Mouse (Mus musculus) hindbrain, postnatal 0 days (tissue): ENCODE data around the gene Slamf1. TPM values are rescaled to one million over a fixed set of nuclear protein-coding genes. Genes with fewer than 3 reads are reported as not detected.

Experiments
- ATAC-seq: fragments of 200-750 bp; cut with Nextera tagmentation; 2 replicates; pipeline ENCODE4 v1.8.0; 2017; ENCODE audit warnings: mild to moderate bottlenecking, moderate TSS enrichment, moderate library complexity
- DNase-seq: peaks from one replicate; pipeline ENCODE4 v3.0.0-alpha.2; 2015; ENCODE audit warnings: low spot score
- H3K27ac ChIP-seq: fragments of 300-500 bp; sonication (generic); 2 replicates; pipeline ENCODE4 v1.5.1; 2014; ENCODE audit warnings: mild to moderate bottlenecking
- H3K27me3 ChIP-seq: fragments of 300-500 bp; sonication (generic); 2 replicates; pipeline ENCODE4 v1.6.1; 2014; ENCODE audit warnings: low read length, mixed read lengths; ENCODE audit not compliant: insufficient read depth
- H3K36me3 ChIP-seq: fragments of 300-500 bp; sonication (generic); 2 replicates; pipeline ENCODE4 v1.6.1; 2014; ENCODE audit warnings: low read length, mixed read lengths; ENCODE audit not compliant: insufficient read depth
- H3K4me1 ChIP-seq: fragments of 300-500 bp; sonication (generic); 2 replicates; pipeline ENCODE4 v1.6.1; 2014; ENCODE audit warnings: antibody characterized with exemption, low read length, mixed read lengths; ENCODE audit not compliant: insufficient read depth
- H3K4me2 ChIP-seq: fragments of 300-500 bp; sonication (generic); 2 replicates; pipeline ENCODE4 v1.6.1; 2014; ENCODE audit warnings: low read depth, mild to moderate bottlenecking, low read length, moderate library complexity, mixed read lengths
- H3K4me3 ChIP-seq: fragments of 300-500 bp; sonication (generic); 2 replicates; pipeline ENCODE4 v1.5.1; 2014; ENCODE audit warnings: low read length
- H3K9ac ChIP-seq: fragments of 300-500 bp; sonication (generic); replicated peaks from 2 replicates; pipeline ENCODE4 v1.6.1; 2014; ENCODE audit warnings: mild to moderate bottlenecking, low read length, moderate library complexity, mixed read lengths
- H3K9me3 ChIP-seq: fragments of 300-500 bp; sonication (generic); 2 replicates; pipeline ENCODE4 v1.6.1; 2016; ENCODE audit warnings: low read length, mixed read lengths
- CTCF ChIP-seq: IDR thresholded peaks from 2 replicates; pipeline ENCODE4 v1.5.1; 2016; ENCODE audit warnings: antibody characterized with exemption, control low read depth, low read depth
- WGBS: fragments of 180-500 bp; shearing (Covaris S2); extraction: QIAGEN DNeasy Blood & Tissue Kit; methylation state at CpG from one replicate; pipeline ENCODE4 v1.1.7; 2014; 5-methylcytosine and 5-hydroxymethylcytosine counted together
- polyA plus RNA-seq: library from polyadenylated mRNA; unstranded; fragments of >200 nt; fragmentation: Nextera tagmentation; extraction: Ambion mirVana; gene quantifications from 2 replicates; pipeline ENCODE4 v1.2.1, GENCODE M21; 2015
- total RNA-seq: library from RNA; depleted of rRNA; stranded (reverse); fragments of >200 nt; gene quantifications from 2 replicates; pipeline ENCODE4 v1.2.3, GENCODE M21; 2014

Gene Slamf1
- total and polyA plus RNA-seq, 2 experiments from 2014 or later, result 0.09 to 0.16 TPM

DNA sequence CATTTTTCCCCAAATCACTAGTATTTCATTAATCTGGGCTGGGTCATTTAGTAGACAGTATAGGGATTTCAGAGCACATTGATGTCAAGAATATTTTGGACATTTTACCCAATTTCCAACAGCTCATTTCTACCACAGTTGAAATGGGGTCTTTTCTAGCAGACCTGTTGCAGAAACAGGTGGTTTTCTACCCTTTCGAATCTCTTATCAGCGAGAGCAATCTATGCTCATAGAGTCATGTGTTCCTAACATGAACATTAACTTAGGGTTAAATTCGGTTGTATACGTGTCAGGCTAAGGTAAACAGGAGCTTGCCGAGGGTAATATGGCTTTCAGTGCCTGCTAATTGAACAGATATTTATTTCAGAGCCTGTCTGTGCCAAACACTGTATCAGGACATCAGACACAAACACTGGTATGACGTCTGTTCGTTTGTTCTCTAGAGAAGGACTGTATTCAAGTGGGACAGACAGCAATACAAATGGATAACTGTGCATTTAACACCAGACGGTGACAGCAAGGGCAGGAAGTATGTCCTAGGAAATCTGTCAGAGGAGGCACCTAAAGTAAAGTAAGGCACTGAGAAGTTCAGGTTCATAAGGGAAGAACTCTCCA lies 5.3 kb downstream of the Slamf1 start:
- Histone ChIP-seq H3K9ac (no peak overlapping the region), H3K27ac (no peak overlapping the region), H3K27me3 (no peaks in the 10 kb centered on the region), H3K36me3 (no peaks in the 10 kb centered on the region), H3K4me3 (no peak overlapping the region), H3K4me1 (no peaks in the 10 kb centered on the region), H3K4me2 (no peak overlapping the region), H3K9me3 (no peaks in the 10 kb centered on the region)
- WGBS, result 87% methylated on average over 8 of the region's 8 CpGs
- ATAC-seq, result no peak
- no peak for DNase-seq
- no peak for TF ChIP-seq CTCF

DNA sequence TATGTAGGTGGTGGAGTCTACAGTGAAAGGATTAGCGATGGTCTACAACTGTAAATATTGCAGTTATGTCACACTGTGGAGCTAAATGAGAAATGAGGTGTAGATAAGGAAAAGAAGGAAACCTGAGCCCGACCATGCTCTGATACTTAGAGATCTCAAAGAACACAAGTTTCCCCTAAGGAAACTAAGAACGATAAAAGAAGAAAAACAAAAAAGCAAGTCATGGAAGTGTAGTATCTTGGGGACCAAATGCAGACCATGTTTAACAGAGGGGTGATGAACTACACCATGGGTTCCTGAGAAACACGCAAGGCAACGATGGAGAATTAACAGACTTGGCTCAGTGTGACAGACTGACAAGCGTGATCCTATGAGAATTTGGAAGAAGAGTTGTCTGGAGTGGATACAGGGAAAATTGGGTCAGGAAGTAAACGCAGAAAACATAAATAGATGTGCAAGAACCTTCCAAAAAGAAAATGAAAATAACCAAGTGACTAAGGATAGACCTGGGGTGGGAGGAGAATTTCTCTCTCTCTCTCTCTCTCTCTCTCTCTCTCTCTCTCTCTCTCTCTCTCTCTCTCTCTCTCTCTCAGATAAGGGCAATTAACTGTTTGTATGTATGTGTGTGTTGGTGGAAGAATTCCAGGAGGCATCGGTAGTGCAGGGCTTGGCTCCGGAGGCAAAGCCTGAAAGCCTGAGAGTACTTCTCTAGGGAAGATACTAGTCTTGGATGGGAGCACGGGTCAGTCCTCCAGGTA lies 6.5 kb downstream of the Slamf1 start:
- WGBS, result 85% methylated on average over 10 of the region's 10 CpGs
- Histone ChIP-seq H3K4me2 (no peak overlapping the region), H3K36me3 (no peaks in the 10 kb centered on the region), H3K4me1 (no peaks in the 10 kb centered on the region), H3K4me3 (no peak overlapping the region), H3K27me3 (no peaks in the 10 kb centered on the region), H3K9me3 (no peaks in the 10 kb centered on the region), H3K27ac (no peak overlapping the region), H3K9ac (no peak overlapping the region)
- TF ChIP-seq CTCF, result no peak
- ATAC-seq (no peak), DNase-seq (no peak)

DNA sequence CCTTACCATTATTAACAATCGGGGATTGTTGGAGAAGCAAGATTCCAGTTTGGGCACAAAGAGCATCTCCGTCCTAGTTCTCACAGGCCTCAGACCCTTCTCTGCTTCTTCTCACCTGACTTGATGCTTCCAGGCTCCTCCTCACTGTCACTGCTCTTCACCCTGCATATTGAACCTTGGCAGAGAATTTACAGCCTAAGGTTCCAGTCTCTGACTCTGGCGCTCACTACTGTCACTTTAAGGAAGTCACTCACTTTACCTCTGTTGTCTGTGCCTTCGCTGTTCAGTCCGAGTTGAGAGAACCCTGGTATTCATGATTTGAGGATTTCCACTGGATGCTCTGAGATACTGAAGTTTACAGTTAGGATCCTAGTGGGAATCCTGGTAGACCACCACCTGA lies 7.3 kb downstream of the Slamf1 start:
- WGBS, result 79% methylated on average over 5 of the region's 5 CpGs
- no peak for TF ChIP-seq CTCF
- Histone ChIP-seq H3K9ac (no peak overlapping the region), H3K4me2 (no peak overlapping the region), H3K27me3 (no peaks in the 10 kb centered on the region), H3K9me3 (no peaks in the 10 kb centered on the region), H3K27ac (no peak overlapping the region), H3K4me3 (no peak overlapping the region), H3K4me1 (no peaks in the 10 kb centered on the region), H3K36me3 (no peaks in the 10 kb centered on the region)
- DNase-seq, result no peak
- no peak for ATAC-seq

DNA sequence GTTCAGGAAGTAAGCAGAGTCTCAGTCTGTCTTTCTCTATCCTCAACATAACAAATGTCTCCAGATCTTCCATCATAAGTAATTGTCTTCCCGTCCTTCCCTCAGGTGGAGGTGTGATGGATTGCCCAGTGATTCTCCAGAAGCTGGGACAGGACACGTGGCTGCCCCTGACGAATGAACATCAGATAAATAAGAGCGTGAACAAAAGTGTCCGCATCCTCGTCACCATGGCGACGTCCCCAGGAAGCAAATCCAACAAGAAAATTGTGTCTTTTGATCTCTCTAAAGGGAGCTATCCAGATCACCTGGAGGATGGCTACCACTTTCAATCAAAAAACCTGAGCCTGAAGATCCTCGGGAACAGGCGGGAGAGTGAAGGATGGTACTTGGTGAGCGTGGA lies 7.8 kb downstream of the Slamf1 start:
- Histone ChIP-seq H3K27ac (no peak overlapping the region), H3K4me1 (no peaks in the 10 kb centered on the region), H3K36me3 (no peaks in the 10 kb centered on the region), H3K9ac (no peak overlapping the region), H3K9me3 (no peaks in the 10 kb centered on the region), H3K4me2 (no peak overlapping the region), H3K27me3 (no peaks in the 10 kb centered on the region), H3K4me3 (no peak overlapping the region)
- DNase-seq (peak; percentile 33), ATAC-seq (peak; percentile 56; the same call in 1 of the 2 replicates)
- WGBS, result 49% methylated on average over 11 of the region's 11 CpGs
- no peak for TF ChIP-seq CTCF

DNA sequence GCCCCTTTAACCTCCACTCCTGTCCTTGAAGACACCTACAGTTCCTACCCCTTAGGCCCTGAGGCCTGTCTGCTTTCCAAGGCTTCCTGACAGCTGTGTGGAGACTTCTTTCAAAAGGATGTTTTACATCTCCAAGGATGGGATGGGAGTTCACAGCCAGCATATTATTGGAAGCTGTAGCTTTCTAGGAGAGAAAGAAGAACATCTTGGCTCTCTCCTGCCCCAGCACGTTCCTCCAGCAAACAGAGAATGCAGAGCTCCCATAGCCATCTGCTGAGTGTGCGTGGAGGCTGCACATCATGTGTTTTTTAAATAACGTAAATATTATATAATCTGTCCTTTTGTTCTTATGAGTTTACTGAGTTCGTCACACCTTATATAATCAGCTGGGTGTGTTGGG lies 8.9 kb downstream of the Slamf1 start:
- 86% methylated on average over 4 of the region's 4 CpGs for WGBS
- TF ChIP-seq CTCF, result no peak
- no peak for ATAC-seq
- Histone ChIP-seq H3K36me3 (no peaks in the 10 kb centered on the region), H3K27ac (no peak overlapping the region), H3K4me3 (no peak overlapping the region), H3K4me2 (no peak overlapping the region), H3K9ac (no peak overlapping the region), H3K27me3 (no peaks in the 10 kb centered on the region), H3K4me1 (no peaks in the 10 kb centered on the region), H3K9me3 (no peaks in the 10 kb centered on the region)
- no peak for DNase-seq

DNA sequence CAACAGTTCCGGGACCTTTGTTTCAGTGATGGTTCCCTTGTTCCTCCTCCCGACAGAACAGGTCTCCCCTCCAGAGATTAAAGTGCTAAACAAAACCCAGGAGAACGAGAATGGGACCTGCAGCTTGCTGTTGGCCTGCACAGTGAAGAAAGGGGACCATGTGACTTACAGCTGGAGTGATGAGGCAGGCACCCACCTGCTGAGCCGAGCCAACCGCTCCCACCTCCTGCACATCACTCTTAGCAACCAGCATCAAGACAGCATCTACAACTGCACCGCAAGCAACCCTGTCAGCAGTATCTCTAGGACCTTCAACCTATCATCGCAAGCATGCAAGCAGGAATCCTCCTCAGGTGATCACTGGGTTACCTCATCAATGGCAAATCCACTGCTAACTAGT lies 10.1 kb downstream of the Slamf1 start:
- ATAC-seq (no peak), DNase-seq (no peak)
- Histone ChIP-seq H3K4me2 (no peak overlapping the region), H3K27me3 (no peaks in the 10 kb centered on the region), H3K4me3 (no peak overlapping the region), H3K36me3 (no peaks in the 10 kb centered on the region), H3K27ac (no peak overlapping the region), H3K9ac (no peak overlapping the region), H3K4me1 (no peaks in the 10 kb centered on the region), H3K9me3 (no peaks in the 10 kb centered on the region)
- TF ChIP-seq CTCF, result no peak
- WGBS, result 72% methylated on average over 7 of the region's 7 CpGs

DNA sequence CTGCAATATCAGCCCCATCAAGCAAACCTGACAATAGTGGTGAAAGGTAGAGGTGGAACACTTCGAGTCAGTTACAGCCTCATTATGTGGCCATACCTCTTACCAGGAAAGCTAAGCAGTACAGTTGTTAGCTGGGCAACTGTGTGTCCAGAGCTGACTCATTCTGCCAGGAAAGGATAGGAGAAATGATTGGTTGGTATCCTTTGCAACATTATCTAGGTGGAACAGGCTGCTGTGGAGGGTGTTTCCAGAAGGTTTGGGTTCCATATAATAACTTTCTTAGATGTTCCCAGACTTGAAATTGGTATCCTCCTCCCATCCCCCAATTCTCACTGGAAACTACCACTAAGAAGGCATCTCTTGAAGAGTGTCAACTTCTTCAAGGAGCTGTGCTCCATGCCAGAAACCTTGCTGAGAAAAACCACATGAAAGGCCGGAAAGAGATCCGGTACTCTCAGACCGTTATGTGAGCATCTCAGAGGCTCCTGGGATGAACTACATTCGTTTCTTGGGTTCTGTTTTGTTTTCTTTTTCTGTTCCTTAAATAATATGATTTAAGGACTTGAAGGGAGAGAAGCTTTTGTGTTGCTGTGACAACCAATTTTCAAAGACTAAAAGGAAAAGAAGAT lies 15.5 kb downstream of the Slamf1 start:
- no peak overlapping the region for H3K27ac ChIP-seq
- H3K27me3 ChIP-seq, result no peaks in the 10 kb centered on the region
- H3K36me3 ChIP-seq, result no peaks in the 10 kb centered on the region
- H3K9me3 ChIP-seq, result no peaks in the 10 kb centered on the region
- no peak overlapping the region for H3K9ac ChIP-seq
- 80% methylated on average over 5 of the region's 5 CpGs for WGBS
- H3K4me3 ChIP-seq, result no peak overlapping the region
- ATAC-seq (no peak), DNase-seq (no peak)
- no peak for TF ChIP-seq CTCF
- H3K4me2 ChIP-seq, result no peak overlapping the region
- no peaks in the 10 kb centered on the region for H3K4me1 ChIP-seq
